Mouse (Mus musculus): ENCODE data around the gene Bicdl1. TPM values are rescaled to one million over a fixed set of nuclear protein-coding genes. Genes with fewer than 3 reads are reported as not detected.

Bicdl1 gene
- polyA plus RNA-seq, 1 experiment from 2014 or later = 14.3 TPM

- H3K36me3 ChIP-seq = peaks cover 15% of the 10 kb centered on the region
- 87% methylated on average over 8 of the region's 8 CpGs for WGBS
- H3K27ac ChIP-seq = no peak overlapping the region
- H3K9ac ChIP-seq = no peak overlapping the region
- no peaks in the 10 kb centered on the region for H3K9me3 ChIP-seq
- ATAC-seq (ENCODE audit: insufficient number of reproducible peaks, low FRiP score, low TSS enrichment, low read depth) = no peak
- no peaks in the 10 kb centered on the region for H3K27me3 ChIP-seq
- H3K4me2 ChIP-seq = no peak overlapping the region
- H3K4me3 ChIP-seq = no peak overlapping the region
- peaks cover 40% of the 10 kb centered on the region for H3K4me1 ChIP-seq
Measured at GRCm38 (mm10) chr5:115634046-115634445, 97.4 kb downstream of the Bicdl1 start.

- no peak for ATAC-seq (ENCODE audit: insufficient number of reproducible peaks, low FRiP score, low TSS enrichment, low read depth)
- H3K27me3 ChIP-seq = no peaks in the 10 kb centered on the region
- H3K4me2 ChIP-seq = peak overlapping the region; percentile 60
- 0 out of 2 replicates have a peak, but pooled peaks cover 5% of the 10 kb centered on the region for H3K36me3 ChIP-seq
- H3K27ac ChIP-seq = 0 out of 2 replicates have a peak overlapping the region, but pooled peaks have one; percentile 6
- no peak overlapping the region for H3K9ac ChIP-seq
- 52% methylated on average over 4 of the region's 4 CpGs for WGBS
- peak overlapping the region; percentile 81 for H3K4me3 ChIP-seq
- no peaks in the 10 kb centered on the region for H3K9me3 ChIP-seq
- peaks cover 40% of the 10 kb centered on the region for H3K4me1 ChIP-seq
Measured at GRCm38 (mm10) chr5:115633060-115633459, 98.4 kb downstream of the Bicdl1 start.

DNA sequence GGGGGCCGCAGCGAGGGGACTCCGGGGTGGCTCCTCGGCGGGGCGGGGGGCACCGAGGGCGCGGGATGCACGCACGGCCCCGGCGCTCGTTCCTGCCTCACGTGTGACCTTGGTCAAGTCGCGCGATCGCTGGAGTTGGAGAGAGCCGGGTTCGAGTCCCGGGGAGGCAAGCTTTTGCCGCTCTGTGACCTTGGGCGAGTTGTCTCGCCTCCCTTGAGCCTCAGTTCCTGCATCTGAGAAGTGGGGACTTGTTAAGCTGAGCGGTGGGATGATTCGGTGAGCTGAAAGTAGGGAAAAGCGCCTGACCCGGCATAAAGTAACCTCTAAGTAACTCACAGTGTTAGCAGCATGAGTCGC is 99.1 kb downstream of the Bicdl1 start:
- 0 out of 2 replicates have a peak, but pooled peaks have one; percentile 5 for ATAC-seq (ENCODE audit: insufficient number of reproducible peaks, low FRiP score, low TSS enrichment, low read depth)
- H3K9me3 ChIP-seq = no peaks in the 10 kb centered on the region
- H3K4me3 ChIP-seq = peak overlapping the region; percentile 81
- peaks cover 40% of the 10 kb centered on the region for H3K4me1 ChIP-seq
- H3K9ac ChIP-seq = peak overlapping the region; percentile 81
- no peaks in the 10 kb centered on the region for H3K27me3 ChIP-seq
- WGBS = under 1% methylated on average over 20 of the region's 30 CpGs
- H3K27ac ChIP-seq = peak overlapping the region; percentile 86
- H3K36me3 ChIP-seq = 0 out of 2 replicates have a peak, but pooled peaks cover 2% of the 10 kb centered on the region
- H3K4me2 ChIP-seq = peak overlapping the region; percentile 60

DNA sequence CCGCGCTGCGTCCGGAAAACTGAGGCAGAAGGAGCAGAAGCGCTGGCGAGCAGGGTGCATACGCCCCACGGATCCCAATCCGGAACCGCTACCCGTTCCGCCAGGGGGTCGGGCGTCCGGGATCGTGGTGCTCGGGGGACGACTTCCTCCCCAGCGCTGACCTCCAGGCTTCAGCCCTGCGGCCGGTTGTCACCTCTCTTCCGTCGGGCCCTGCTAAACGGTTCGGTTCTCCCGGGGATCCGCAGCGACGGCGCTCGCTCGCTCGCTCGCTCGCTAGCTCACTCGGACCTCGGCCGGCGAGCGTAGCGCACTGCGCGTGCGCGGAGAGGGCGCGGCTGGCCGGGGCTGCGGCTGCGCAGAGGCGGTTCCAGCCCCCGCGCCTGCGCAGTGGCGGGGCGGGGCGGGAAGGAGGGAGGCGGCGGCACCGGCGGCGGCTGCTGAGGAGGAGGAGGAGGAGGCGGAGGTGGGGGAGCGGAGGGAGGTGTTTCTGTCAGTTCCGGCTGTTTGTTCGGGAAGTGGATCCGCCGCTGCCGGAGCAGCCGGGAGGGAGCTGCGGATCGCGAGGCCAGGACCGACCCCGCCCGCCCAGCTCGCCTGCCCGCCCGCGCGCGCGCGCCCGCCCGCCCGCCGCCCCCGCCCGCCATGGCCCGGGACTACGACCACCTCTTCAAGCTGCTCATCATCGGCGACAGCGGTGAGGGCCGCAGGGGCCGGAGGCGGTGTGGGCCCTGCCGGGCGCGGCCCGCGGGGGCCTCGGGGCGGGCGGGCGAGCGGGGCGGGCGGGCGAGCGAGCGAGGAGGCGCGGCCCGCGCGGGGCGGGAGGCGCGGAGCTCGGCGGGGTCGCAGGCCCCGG is 99.7 kb downstream of the Bicdl1 start, which contains the start of gene Rab35:
TSS of gene Rab35 (plus strand) at position 404 of the 853 bp plus-strand sequence.
- H3K27me3 ChIP-seq = no peaks in the 10 kb centered on the region
- peak within 1 kb of the TSS; percentile 81 for H3K9ac ChIP-seq
- H3K4me1 ChIP-seq = peaks cover 40% of the 10 kb centered on the region
- H3K27ac ChIP-seq = peak within 1 kb of the TSS; percentile 86
- H3K4me3 ChIP-seq = peak within 1 kb of the TSS; percentile 81
- peak within 1 kb of the TSS; percentile 78 for H3K4me2 ChIP-seq
- under 1% methylated on average over 86 of the region's 125 CpGs for WGBS
- ATAC-seq (ENCODE audit: insufficient number of reproducible peaks, low FRiP score, low TSS enrichment, low read depth) = peak; percentile 87
- no peaks in the 10 kb centered on the region for H3K9me3 ChIP-seq
- H3K36me3 ChIP-seq = no peaks in the 10 kb centered on the region

DNA sequence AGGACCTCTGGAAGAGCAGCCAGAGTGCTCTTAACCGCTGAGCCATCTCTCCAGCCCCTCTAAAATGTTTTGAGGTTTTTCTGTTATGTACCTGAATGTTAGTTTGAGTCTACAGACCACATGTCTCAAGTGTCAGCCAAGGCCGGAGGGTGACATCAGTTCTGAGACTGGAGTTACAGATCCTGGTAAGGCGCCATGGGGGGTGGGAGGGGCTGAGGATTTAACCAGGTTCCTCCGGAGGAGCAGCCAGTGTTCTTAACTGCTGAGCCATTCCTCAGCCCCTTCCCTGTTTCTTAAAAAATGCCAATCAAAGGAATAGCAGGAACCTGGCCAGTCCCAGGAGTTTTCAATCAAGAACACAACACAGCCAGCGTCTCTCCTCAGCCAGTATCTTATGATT is 101.1 kb downstream of the Bicdl1 start:
- ATAC-seq (ENCODE audit: insufficient number of reproducible peaks, low FRiP score, low TSS enrichment, low read depth) = no peak
- H3K4me2 ChIP-seq = no peak overlapping the region; the same call in 1 of the 2 replicates
- peaks cover 36% of the 10 kb centered on the region for H3K4me1 ChIP-seq
- no peaks in the 10 kb centered on the region for H3K9me3 ChIP-seq
- H3K36me3 ChIP-seq = no peaks in the 10 kb centered on the region
- WGBS = 34% methylated on average over 5 of the region's 5 CpGs
- H3K4me3 ChIP-seq = peak overlapping the region; percentile 81
- H3K27me3 ChIP-seq = no peaks in the 10 kb centered on the region
- H3K9ac ChIP-seq = no peak overlapping the region
- no peak overlapping the region for H3K27ac ChIP-seq

GRCm38 (mm10) chr5:115629672-115630071 is 101.7 kb downstream of the Bicdl1 start:
- no peaks in the 10 kb centered on the region for H3K36me3 ChIP-seq
- no peaks in the 10 kb centered on the region for H3K27me3 ChIP-seq
- H3K4me2 ChIP-seq = no peak overlapping the region
- H3K4me3 ChIP-seq = no peak overlapping the region
- no peaks in the 10 kb centered on the region for H3K9me3 ChIP-seq
- 93% methylated on average over 4 of the region's 4 CpGs for WGBS
- H3K4me1 ChIP-seq = peaks cover 34% of the 10 kb centered on the region
- no peak overlapping the region for H3K27ac ChIP-seq
- no peak overlapping the region for H3K9ac ChIP-seq
- no peak for ATAC-seq (ENCODE audit: insufficient number of reproducible peaks, low FRiP score, low TSS enrichment, low read depth)

GRCm38 (mm10) chr5:115628083-115628482 is 103.3 kb downstream of the Bicdl1 start:
- ATAC-seq (ENCODE audit: insufficient number of reproducible peaks, low FRiP score, low TSS enrichment, low read depth) = no peak
- Histone ChIP-seq H3K4me3 (no peak overlapping the region), H3K9ac (no peak overlapping the region), H3K27ac (no peak overlapping the region), H3K27me3 (no peaks in the 10 kb centered on the region), H3K4me1 (peaks cover 19% of the 10 kb centered on the region), H3K36me3 (peaks cover 1% of the 10 kb centered on the region; the same call in 1 of the 2 replicates), H3K9me3 (no peaks in the 10 kb centered on the region), H3K4me2 (no peak overlapping the region)
- WGBS = 71% methylated on average over 8 of the region's 8 CpGs

DNA sequence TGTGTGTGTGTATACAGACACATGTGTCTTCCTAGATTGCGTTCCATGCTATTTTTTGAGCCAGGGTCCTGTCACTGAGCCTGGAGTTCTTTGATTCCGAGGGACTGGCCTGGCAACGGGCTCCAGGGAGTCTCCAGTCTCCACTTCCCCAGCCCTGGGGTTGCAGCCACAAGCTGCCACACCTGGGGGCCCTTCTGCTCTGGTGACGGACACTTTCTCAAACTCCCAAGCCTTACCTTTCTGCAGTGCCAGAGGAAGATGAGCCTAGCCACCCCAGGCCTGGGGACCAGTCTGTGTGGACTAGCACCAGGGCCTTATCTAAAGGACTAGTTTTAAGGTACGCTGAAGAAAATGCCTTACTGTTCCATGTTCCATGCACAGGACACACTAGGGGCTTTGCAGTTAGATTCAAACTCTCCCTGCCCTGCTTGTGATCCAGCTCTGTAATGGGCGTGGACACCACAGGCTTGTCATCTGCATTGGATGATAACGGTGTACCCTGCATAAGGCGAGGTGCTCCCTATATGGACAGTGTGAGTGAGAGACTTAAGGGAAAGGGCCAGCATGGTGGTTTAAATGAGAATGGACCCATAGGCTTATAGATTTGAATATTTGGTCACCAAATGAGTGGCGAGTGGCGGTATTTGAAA is 105.1 kb downstream of the Bicdl1 start:
- Histone ChIP-seq H3K9me3 (no peaks in the 10 kb centered on the region), H3K4me1 (peaks cover 11% of the 10 kb centered on the region), H3K9ac (no peak overlapping the region), H3K27me3 (no peaks in the 10 kb centered on the region), H3K27ac (no peak overlapping the region), H3K36me3 (peaks cover 12% of the 10 kb centered on the region), H3K4me2 (no peak overlapping the region), H3K4me3 (no peak overlapping the region)
- 81% methylated on average over 10 of the region's 10 CpGs for WGBS
- ATAC-seq (ENCODE audit: insufficient number of reproducible peaks, low FRiP score, low TSS enrichment, low read depth) = no peak

DNA sequence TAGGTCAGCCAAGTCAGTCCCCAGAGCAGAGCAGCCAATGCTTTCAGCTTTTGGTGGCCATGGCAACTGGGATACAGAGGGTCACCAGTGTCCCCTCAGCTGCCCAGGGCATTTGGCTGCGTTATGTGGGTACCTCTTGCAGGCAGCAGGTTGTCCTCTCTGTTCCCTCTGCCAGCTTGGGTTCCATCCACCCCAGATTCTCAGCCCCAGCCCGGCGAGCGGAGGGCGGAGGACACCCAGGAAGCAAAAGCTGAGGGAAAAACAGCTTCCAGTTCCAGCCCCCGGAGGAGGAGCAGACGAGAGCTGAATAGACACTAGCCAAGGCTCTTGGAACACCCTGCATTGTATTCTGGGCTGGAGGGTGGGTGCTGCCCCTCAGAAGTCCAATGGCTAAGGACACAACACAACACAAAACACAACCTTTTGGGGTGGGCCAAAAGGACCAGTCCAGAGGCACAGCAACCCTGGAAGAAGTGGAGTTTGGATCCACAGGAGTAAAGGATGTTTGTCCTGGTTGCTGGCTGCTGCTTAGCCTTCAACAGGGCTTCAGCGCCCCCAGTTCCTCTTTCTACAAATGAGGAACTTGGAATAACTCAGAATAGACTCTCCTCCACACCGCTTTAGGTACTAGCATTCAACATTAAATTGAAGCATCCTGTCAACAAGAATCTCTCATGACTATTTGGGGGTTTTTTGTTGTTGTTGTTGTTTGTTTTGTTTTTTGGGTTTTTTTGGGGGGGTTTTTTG is 107.6 kb downstream of the Bicdl1 start:
- H3K4me3 ChIP-seq = no peak overlapping the region
- ATAC-seq (ENCODE audit: insufficient number of reproducible peaks, low FRiP score, low TSS enrichment, low read depth) = no peak
- no peak overlapping the region for H3K4me2 ChIP-seq
- peaks cover 36% of the 10 kb centered on the region for H3K36me3 ChIP-seq
- H3K9ac ChIP-seq = no peak overlapping the region
- H3K9me3 ChIP-seq = no peaks in the 10 kb centered on the region
- WGBS = 86% methylated on average over 9 of the region's 9 CpGs
- no peak overlapping the region for H3K27ac ChIP-seq
- H3K4me1 ChIP-seq = no peaks in the 10 kb centered on the region
- H3K27me3 ChIP-seq = no peaks in the 10 kb centered on the region

GRCm38 (mm10) chr5:115622686-115623085 is 108.7 kb downstream of the Bicdl1 start:
- Histone ChIP-seq H3K27ac (no peak overlapping the region), H3K4me1 (no peaks in the 10 kb centered on the region), H3K9me3 (no peaks in the 10 kb centered on the region), H3K4me2 (no peak overlapping the region), H3K9ac (no peak overlapping the region), H3K4me3 (no peak overlapping the region), H3K36me3 (peaks cover 48% of the 10 kb centered on the region), H3K27me3 (no peaks in the 10 kb centered on the region)
- 86% methylated on average over 7 of the region's 7 CpGs for whole genome bisulfite sequencing
- ATAC-seq (ENCODE audit: insufficient number of reproducible peaks, low FRiP score, low TSS enrichment, low read depth) = no peak

- peaks cover 78% of the 10 kb centered on the region for H3K36me3 ChIP-seq
- no peaks in the 10 kb centered on the region for H3K9me3 ChIP-seq
- H3K27ac ChIP-seq = no peak overlapping the region
- no peak overlapping the region for H3K4me3 ChIP-seq
- WGBS = 86% methylated on average over 15 of the region's 15 CpGs
- no peaks in the 10 kb centered on the region for H3K27me3 ChIP-seq
- ATAC-seq (ENCODE audit: insufficient number of reproducible peaks, low FRiP score, low TSS enrichment, low read depth) = no peak
- H3K9ac ChIP-seq = no peak overlapping the region
- no peak overlapping the region for H3K4me2 ChIP-seq
- no peaks in the 10 kb centered on the region for H3K4me1 ChIP-seq
Measured at GRCm38 (mm10) chr5:115619690-115620089, 111.7 kb downstream of the Bicdl1 start.

Measured in limb, embryonic 15.5 days (tissue).